Mouse (Mus musculus): ENCODE measurements around the gene Slc24a4. TPM values are rescaled to one million over a fixed set of nuclear protein-coding genes. Genes with fewer than 3 reads are reported as not detected.
"Not testable (repeated sequence)": the region's sequence is repeated elsewhere in the genome, so short reads cannot be mapped to it uniquely, and the experiment has no call there.

Slc24a4 gene
- polyA plus RNA-seq, 1 experiment from 2014 or later = 1.1 TPM

DNA sequence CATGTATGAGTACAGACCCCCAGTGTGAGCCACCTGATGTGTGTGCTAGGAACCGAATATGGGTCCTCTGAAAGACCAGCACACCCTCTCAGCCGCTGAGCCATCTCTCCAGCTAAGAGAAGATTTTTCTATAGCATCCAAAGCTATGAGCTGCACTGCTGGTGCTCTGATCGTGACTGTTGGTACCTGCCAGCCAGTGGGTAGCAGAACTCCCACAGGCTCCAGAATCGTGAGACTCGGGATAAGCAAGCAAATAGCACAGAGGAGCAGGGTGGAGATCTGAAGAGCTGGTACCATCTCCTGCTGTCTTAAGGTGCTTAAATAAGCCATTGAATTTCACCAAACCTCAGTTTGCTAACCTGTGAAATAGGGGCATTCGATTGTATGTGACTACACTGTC lies 119.6 kb downstream of the Slc24a4 start:
- no peak for DNase-seq (ENCODE audit: low spot score)

GRCm38 (mm10) chr12:102250316-102250715 lies 121.8 kb downstream of the Slc24a4 start:
- no peak for DNase-seq (ENCODE audit: low spot score)

DNA sequence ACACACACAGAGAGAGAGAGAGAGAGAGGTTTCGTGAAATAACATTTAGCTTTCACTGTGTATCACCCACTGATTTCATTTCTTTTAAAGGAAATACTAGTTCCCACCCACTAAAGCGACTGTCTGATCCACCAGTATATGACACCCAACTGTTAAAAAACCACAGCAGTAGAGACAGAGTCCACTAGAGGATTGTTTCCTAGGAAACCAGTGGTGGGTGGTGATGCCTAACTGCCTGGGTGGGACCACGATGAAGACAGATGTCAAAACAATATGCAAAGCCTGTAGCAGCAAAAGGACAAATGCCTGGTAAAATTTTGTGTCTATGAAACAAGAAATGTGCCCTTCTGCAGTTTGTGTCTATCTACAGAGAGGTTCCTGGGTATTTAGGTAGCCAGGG lies 122.5 kb downstream of the Slc24a4 start:
- no peak for DNase-seq (ENCODE audit: low spot score)

DNA sequence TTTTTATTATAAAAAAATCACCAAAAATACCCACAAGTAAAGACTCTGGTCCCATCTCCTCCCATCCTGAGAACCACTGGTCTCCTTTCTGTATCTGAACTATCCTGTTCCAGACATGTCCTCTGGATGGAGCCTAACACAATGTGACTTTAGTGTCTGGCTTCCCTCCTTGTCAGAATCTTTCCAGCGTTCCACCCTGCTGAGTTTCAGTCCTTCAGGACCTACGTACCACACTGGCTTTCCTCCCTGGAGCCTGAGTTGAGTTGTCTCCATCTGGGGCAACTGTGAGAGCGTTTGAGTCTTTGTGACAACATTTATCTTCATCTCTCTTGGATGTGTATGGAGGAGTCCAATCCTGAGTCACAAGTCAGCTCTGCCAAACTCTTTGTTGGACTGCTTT lies 123.5 kb downstream of the Slc24a4 start:
- no peak for DNase-seq (ENCODE audit: low spot score)

GRCm38 (mm10) chr12:102252525-102252924 lies 124.0 kb downstream of the Slc24a4 start:
- DNase-seq (ENCODE audit: low spot score) = no peak

- no peak for DNase-seq (ENCODE audit: low spot score)
Measured at GRCm38 (mm10) chr12:102255012-102255411, 126.5 kb downstream of the Slc24a4 start.

DNA sequence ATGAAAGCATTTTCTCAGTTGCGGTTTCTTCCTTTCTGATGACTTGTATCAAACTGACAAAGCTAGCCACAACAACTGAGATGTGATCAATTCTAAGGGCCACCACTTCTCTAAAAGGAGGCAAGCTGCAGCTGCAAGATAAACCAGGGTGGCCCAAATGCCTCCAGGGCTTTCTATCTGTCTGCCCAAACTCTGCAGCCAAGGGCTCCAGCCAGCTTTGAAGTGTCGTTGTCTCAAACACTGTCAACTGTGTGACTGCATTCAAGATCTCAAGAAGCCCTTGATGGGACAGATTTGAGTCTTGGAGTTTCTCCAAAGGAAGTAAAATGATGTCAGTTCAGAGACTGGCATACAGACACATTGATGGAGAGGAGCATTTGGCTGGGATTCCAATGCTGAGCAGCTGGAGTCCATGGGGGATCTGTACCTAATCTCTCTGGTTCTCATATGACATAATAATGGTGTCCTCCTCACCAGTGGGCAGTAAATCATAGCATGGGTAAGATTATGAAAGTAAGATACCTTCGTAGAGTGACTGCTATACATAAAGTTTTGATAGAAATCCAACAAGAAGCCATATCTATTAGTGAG lies 130.1 kb downstream of the Slc24a4 start:
- DNase-seq (ENCODE audit: low spot score) = no peak

- no peak for DNase-seq (ENCODE audit: low spot score)
Measured at GRCm38 (mm10) chr12:102261933-102262396, 133.4 kb downstream of the Slc24a4 start.

- DNase-seq (ENCODE audit: low spot score) = no peak
Measured at GRCm38 (mm10) chr12:102262809-102263208, 134.3 kb downstream of the Slc24a4 start.

GRCm38 (mm10) chr12:102263249-102263648 lies 134.7 kb downstream of the Slc24a4 start:
- DNase-seq (ENCODE audit: low spot score) = no peak

- no peak for DNase-seq (ENCODE audit: low spot score)
Measured at GRCm38 (mm10) chr12:102266433-102266832, 137.9 kb downstream of the Slc24a4 start.

- DNase-seq (ENCODE audit: low spot score) = no peak
Measured at GRCm38 (mm10) chr12:102269144-102269543, 140.6 kb downstream of the Slc24a4 start.

GRCm38 (mm10) chr12:102270776-102271405 lies 142.4 kb downstream of the Slc24a4 start:
- no peak for DNase-seq (ENCODE audit: low spot score)

- DNase-seq (ENCODE audit: low spot score) = no peak
Measured at GRCm38 (mm10) chr12:102271447-102271846, 142.9 kb downstream of the Slc24a4 start.

- DNase-seq (ENCODE audit: low spot score) = no peak
Measured at GRCm38 (mm10) chr12:102275833-102276443, 147.4 kb downstream of the Slc24a4 start.

GRCm38 (mm10) chr12:102280290-102280689 lies 151.8 kb downstream of the Slc24a4 start:
- DNase-seq (ENCODE audit: low spot score) = not testable (repeated sequence)

GRCm38 (mm10) chr12:102280867-102281503 lies 152.5 kb downstream of the Slc24a4 start:
- no peak for DNase-seq (ENCODE audit: low spot score)

- DNase-seq (ENCODE audit: low spot score) = no peak
Measured at GRCm38 (mm10) chr12:102282126-102282525, 153.6 kb downstream of the Slc24a4 start.

DNA sequence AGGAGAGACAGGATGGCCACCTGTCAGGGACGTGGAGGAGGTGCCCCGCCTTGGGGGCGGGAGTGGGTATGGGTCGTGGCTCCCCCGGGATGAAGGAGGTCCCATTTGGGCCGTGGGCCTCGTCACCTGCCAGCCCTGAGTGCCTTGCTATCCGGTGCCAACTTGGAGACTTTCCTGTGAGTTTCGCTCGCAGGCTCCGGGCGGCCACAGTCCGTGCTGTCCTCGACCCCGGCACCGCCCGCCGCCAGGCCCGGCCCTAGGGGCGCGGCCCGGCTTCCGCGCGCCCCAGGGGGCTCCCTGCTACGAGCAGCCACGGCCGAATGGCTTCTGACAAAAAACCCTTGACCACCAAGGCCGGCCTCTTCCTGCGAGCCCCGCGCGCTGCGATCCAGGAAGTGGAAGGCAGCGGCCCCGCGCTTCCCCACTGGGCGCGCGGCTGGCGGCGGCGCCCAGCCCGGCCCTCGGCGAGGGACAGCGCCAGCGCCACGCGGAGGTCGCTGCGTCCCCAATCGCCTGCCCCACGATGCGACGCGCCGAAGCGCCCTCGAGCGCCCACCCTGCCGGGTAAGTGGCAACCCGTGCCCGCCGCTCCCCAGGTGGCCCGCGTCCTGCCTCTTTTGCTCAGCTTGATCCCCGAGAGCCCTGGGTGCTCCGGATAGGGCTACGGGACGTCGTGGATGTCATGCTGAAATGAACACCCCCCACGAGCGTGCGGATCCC lies 154.4 kb downstream of the Slc24a4 start, which contains the start of gene Rin3:
Gene Rin3 (plus strand): TSS at position 286 of the 720 bp plus-strand sequence.
- peak; percentile 60 for DNase-seq (ENCODE audit: low spot score)

GRCm38 (mm10) chr12:102283483-102284266 lies 155.1 kb downstream of the Slc24a4 start:
- DNase-seq (ENCODE audit: low spot score) = peak; percentile 33

GRCm38 (mm10) chr12:102284267-102284610 lies 155.7 kb downstream of the Slc24a4 start:
- no peak for DNase-seq (ENCODE audit: low spot score)

All from thymus, postnatal 0 days (tissue).